Mouse (Mus musculus): ENCODE measurements around the gene Nbeal2. TPM values are rescaled to one million over a fixed set of nuclear protein-coding genes. Genes with fewer than 3 reads are reported as not detected.

Nbeal2 gene
- polyA plus RNA-seq, 1 experiment, result 119 TPM

- peaks cover 14% of the 10 kb centered on the region for H3K4me1 ChIP-seq (ENCODE audit: control insufficient read depth, insufficient read depth, low read length)
- H3K4me3 ChIP-seq (replicated peaks; ENCODE audit: control insufficient read depth, low read depth, low read length), result no peak overlapping the region
- WGBS, result 55% methylated on average over 6 of the region's 6 CpGs
- TF ChIP-seq POLR2A (IDR thresholded peaks at IDR 0.05; ENCODE audit: borderline replicate concordance, control insufficient read depth, low read depth, low read length), result no peak
- no peak for TF ChIP-seq CTCF (IDR thresholded peaks at IDR 0.05; ENCODE audit: control insufficient read depth, insufficient read depth, low read length)
- no peak overlapping the region for H3K27ac ChIP-seq (ENCODE audit: control insufficient read depth, insufficient read depth, low read depth, low read length, poor library complexity)
These were observed 14.8 kb upstream of the Nbeal2 start for GRCm38 (mm10) chr9:110668601-110669293.

- 17% methylated on average over 4 of the region's 4 CpGs for WGBS
- peaks cover 9% of the 10 kb centered on the region for H3K4me1 ChIP-seq (ENCODE audit: control insufficient read depth, insufficient read depth, low read length)
- no peak overlapping the region for H3K4me3 ChIP-seq (replicated peaks; ENCODE audit: control insufficient read depth, low read depth, low read length)
- H3K27ac ChIP-seq (ENCODE audit: control insufficient read depth, insufficient read depth, low read depth, low read length, poor library complexity), result no peak overlapping the region
- no peak for TF ChIP-seq CTCF (IDR thresholded peaks at IDR 0.05; ENCODE audit: control insufficient read depth, insufficient read depth, low read length)
- no peak for TF ChIP-seq POLR2A (IDR thresholded peaks at IDR 0.05; ENCODE audit: borderline replicate concordance, control insufficient read depth, low read depth, low read length)
These were observed 13.4 kb upstream of the Nbeal2 start for GRCm38 (mm10) chr9:110667219-110667836.

GRCm38 (mm10) chr9:110666374-110666773 lies 12.4 kb upstream of the Nbeal2 start:
- WGBS, result 17% methylated on average over 8 of the region's 8 CpGs
- peak overlapping the region; percentile 14; the same call in 1 of the 2 replicates for H3K27ac ChIP-seq (ENCODE audit: control insufficient read depth, insufficient read depth, low read depth, low read length, poor library complexity)
- H3K4me3 ChIP-seq (replicated peaks; ENCODE audit: control insufficient read depth, low read depth, low read length), result no peak overlapping the region
- TF ChIP-seq CTCF (IDR thresholded peaks at IDR 0.05; ENCODE audit: control insufficient read depth, insufficient read depth, low read length) (no peak), POLR2A (IDR thresholded peaks at IDR 0.05; ENCODE audit: borderline replicate concordance, control insufficient read depth, low read depth, low read length) (no peak)
- peaks cover 12% of the 10 kb centered on the region for H3K4me1 ChIP-seq (ENCODE audit: control insufficient read depth, insufficient read depth, low read length)

- WGBS, result 1% methylated on average over 4 of the region's 4 CpGs
- H3K27ac ChIP-seq (ENCODE audit: control insufficient read depth, insufficient read depth, low read depth, low read length, poor library complexity), result no peak overlapping the region
- H3K4me3 ChIP-seq (replicated peaks; ENCODE audit: control insufficient read depth, low read depth, low read length), result no peak overlapping the region
- peaks cover 13% of the 10 kb centered on the region for H3K4me1 ChIP-seq (ENCODE audit: control insufficient read depth, insufficient read depth, low read length)
- no peak for TF ChIP-seq POLR2A (IDR thresholded peaks at IDR 0.05; ENCODE audit: borderline replicate concordance, control insufficient read depth, low read depth, low read length)
- TF ChIP-seq CTCF (IDR thresholded peaks at IDR 0.05; ENCODE audit: control insufficient read depth, insufficient read depth, low read length), result no peak
These were observed 12.0 kb upstream of the Nbeal2 start for GRCm38 (mm10) chr9:110665912-110666311.

- TF ChIP-seq CTCF (IDR thresholded peaks at IDR 0.05; ENCODE audit: control insufficient read depth, insufficient read depth, low read length), result no peak
- no peak for TF ChIP-seq POLR2A (IDR thresholded peaks at IDR 0.05; ENCODE audit: borderline replicate concordance, control insufficient read depth, low read depth, low read length)
- no peak overlapping the region for H3K4me3 ChIP-seq (replicated peaks; ENCODE audit: control insufficient read depth, low read depth, low read length)
- WGBS, result 17% methylated on average over 1 of the region's 1 CpGs
- peaks cover 17% of the 10 kb centered on the region for H3K4me1 ChIP-seq (ENCODE audit: control insufficient read depth, insufficient read depth, low read length)
- H3K27ac ChIP-seq (ENCODE audit: control insufficient read depth, insufficient read depth, low read depth, low read length, poor library complexity), result no peak overlapping the region
These were observed 8.9 kb upstream of the Nbeal2 start for GRCm38 (mm10) chr9:110662844-110663243.

- Histone ChIP-seq H3K4me3 (replicated peaks; ENCODE audit: control insufficient read depth, low read depth, low read length) (no peak overlapping the region), H3K27ac (ENCODE audit: control insufficient read depth, insufficient read depth, low read depth, low read length, poor library complexity) (no peak overlapping the region; the same call in 1 of the 2 replicates), H3K4me1 (ENCODE audit: control insufficient read depth, insufficient read depth, low read length) (peaks cover 12% of the 10 kb centered on the region)
- WGBS, result 64% methylated on average over 7 of the region's 7 CpGs
- no peak for TF ChIP-seq CTCF (IDR thresholded peaks at IDR 0.05; ENCODE audit: control insufficient read depth, insufficient read depth, low read length)
- no peak for TF ChIP-seq POLR2A (IDR thresholded peaks at IDR 0.05; ENCODE audit: borderline replicate concordance, control insufficient read depth, low read depth, low read length)
These were observed 7.1 kb upstream of the Nbeal2 start for GRCm38 (mm10) chr9:110660856-110661612.

- Histone ChIP-seq H3K4me3 (replicated peaks; ENCODE audit: control insufficient read depth, low read depth, low read length) (no peak overlapping the region), H3K4me1 (ENCODE audit: control insufficient read depth, insufficient read depth, low read length) (peaks cover 15% of the 10 kb centered on the region), H3K27ac (ENCODE audit: control insufficient read depth, insufficient read depth, low read depth, low read length, poor library complexity) (no peak overlapping the region)
- TF ChIP-seq CTCF (IDR thresholded peaks at IDR 0.05; ENCODE audit: control insufficient read depth, insufficient read depth, low read length) (no peak), POLR2A (IDR thresholded peaks at IDR 0.05; ENCODE audit: borderline replicate concordance, control insufficient read depth, low read depth, low read length) (no peak)
- 48% methylated on average over 2 of the region's 2 CpGs for WGBS
These were observed 6.2 kb upstream of the Nbeal2 start for GRCm38 (mm10) chr9:110660208-110660607.

- TF ChIP-seq POLR2A (IDR thresholded peaks at IDR 0.05; ENCODE audit: borderline replicate concordance, control insufficient read depth, low read depth, low read length) (no peak), CTCF (IDR thresholded peaks at IDR 0.05; ENCODE audit: control insufficient read depth, insufficient read depth, low read length) (no peak)
- Histone ChIP-seq H3K4me1 (ENCODE audit: control insufficient read depth, insufficient read depth, low read length) (peaks cover 15% of the 10 kb centered on the region), H3K27ac (ENCODE audit: control insufficient read depth, insufficient read depth, low read depth, low read length, poor library complexity) (no peak overlapping the region; the same call in 1 of the 2 replicates), H3K4me3 (replicated peaks; ENCODE audit: control insufficient read depth, low read depth, low read length) (no peak overlapping the region)
- 81% methylated on average over 12 of the region's 12 CpGs for WGBS
These were observed 5.6 kb upstream of the Nbeal2 start for GRCm38 (mm10) chr9:110659521-110659920.
